Mouse (Mus musculus) lung, postnatal 10 days (tissue): Measurements from ENCODE around the gene Unk.
A peak's percentile ranks its signal among the peaks of the same experiment; 100 is the strongest.

Experiments used
- DNase-seq: peaks from one replicate; pipeline ENCODE4 v3.0.0; 2021

Gene Unk

GRCm38 (mm10) chr11:116030088-116030897 lies at the start of gene Unk:
Unk (plus strand) TSS chr11:116030322.
- peak; percentile 99 for DNase-seq

DNA sequence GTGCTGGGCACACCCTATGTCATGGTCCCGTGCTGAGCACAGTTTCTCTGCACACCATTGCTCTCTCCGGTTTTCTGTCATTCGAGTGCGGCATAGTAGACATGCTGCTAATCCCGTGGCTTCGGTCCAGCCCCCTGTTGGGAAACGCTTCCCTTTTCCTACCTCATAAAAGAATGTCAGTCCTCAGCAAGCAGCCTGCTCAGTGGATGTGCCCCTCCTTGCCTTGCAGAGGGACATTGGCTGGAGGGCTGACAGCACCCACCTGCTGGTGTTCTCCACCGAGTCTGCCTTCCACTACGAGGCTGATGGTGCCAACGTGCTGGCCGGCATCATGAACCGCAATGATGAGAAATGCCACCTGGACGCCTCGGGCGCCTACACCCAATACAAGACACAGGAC lies 47.6 kb upstream of the Unk start:
- DNase-seq = no peak

DNA sequence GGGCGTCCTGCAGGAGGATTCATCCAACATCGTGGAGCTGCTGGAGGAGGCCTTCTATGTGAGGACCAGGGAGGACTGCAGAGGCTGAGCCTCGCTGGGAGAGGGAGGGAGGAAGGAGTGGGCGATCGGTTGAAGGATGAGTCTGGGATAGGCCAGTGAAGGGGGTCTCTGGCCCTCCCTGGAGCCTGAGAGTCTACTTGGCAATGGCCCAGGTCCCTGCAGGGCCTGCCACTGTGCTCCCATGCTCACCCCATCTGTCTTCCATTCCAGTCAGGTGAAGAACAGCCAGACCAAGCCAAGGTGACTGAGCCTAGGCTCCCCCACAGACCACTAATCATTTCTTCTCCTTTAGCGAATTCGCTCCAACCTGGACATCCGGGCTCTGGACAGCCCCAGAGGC lies 46.8 kb upstream of the Unk start:
- DNase-seq = no peak

DNA sequence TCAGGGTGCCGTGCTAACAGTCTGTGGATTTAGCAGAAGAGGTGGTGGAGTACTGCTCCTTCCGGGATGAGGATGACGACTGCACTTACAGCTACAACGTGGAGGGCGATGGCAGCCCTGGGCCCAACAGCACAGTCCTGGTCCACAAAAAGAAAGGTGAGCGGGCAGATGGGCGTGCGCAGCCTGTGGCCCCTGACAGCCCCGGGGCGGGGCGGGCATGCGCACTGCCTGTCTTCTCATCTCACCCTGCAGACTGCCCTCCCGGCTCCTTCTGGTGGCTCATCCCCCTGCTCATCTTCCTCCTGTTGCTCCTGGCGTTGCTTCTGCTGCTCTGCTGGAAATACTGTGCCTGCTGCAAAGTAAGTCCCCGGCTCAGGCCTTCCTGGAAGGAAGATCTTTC lies 40.4 kb upstream of the Unk start:
- DNase-seq = no peak

DNA sequence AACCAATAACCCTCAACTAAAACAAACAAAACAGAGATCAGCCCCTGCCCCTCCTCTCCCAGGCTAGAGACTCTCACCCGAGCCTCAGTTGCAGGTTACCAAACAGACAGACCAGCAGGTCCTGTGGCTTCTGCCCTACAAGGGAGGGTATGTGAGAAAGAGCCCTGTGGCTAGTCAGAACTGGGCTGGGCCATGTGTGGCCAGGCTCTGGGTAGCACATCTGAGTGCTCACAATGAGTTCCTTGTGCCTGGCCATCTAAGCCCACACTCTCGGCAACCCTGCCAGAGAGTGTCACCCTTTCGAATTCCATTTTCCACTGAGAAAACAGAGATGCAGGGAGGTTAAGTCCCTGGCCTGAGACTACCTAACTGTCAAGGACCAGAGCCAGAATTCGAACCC lies 38.0 kb upstream of the Unk start:
- DNase-seq = no peak

GRCm38 (mm10) chr11:115995256-115995655 lies 34.9 kb upstream of the Unk start:
- DNase-seq = no peak

DNA sequence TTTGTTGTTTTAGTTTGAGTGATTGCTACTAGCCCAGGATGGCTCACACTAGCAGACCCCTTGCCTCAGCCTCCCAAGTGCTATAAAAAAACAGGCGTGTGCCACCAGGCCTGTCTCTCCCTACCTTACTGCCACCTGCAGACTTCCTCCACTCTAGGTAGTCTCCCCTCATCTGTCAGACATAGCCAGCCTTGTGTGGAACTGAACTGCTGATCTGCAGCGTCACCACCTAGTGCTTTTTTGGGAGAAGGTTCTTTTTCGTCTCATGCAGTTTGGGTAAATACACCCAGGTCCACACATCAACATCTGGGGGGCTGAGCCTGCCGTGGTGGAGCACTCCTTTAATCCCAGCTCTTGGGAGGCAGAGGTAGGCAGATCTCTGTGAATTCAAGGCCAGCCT lies 33.1 kb upstream of the Unk start:
- DNase-seq = no peak

- no peak for DNase-seq
These were observed 32.5 kb upstream of the Unk start for GRCm38 (mm10) chr11:115997662-115998061.

DNA sequence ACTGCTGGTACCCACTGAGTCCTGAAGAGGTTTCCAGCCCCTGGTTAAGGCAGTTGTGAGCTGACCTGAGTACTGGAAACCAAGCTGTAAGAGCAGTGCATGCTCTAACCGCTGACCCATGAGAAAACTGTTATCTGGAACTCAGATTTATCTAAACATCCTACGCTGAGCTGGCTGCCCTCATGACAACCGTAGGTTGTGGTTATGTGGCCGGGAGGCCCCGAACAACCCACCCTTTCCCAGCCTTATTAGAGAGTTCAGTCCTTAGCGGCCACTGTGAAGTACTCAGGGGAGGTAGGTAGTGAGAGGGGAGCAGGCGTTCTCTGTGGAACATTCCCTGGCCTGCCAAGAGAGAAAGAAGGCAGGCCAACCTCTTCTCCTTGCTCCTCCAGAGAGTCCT lies 31.1 kb upstream of the Unk start:
- DNase-seq = no peak

GRCm38 (mm10) chr11:115999538-116000143 lies 30.5 kb upstream of the Unk start:
- peak; percentile 86 for DNase-seq

DNA sequence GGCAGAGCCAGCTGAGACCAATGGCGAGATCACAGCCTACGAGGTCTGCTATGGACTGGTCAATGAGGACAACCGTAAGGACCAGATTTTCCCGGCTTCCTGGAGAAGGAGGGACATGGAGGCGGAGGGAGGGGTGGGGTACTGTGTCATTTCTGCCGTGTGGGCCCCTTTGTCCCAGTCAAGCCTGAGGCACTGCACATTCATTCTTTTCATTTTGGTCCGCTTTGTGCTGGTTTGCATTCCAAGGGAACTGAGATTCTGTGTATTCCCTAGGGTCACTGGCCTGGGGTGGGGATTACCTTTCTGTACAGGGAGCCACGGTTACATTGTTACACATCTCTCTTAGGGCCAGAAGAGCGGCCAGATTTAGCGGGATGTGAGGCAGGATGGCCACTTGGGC lies 29.5 kb upstream of the Unk start:
- DNase-seq = no peak

- DNase-seq = no peak
These were observed 28.4 kb upstream of the Unk start for GRCm38 (mm10) chr11:116001725-116002124.

DNA sequence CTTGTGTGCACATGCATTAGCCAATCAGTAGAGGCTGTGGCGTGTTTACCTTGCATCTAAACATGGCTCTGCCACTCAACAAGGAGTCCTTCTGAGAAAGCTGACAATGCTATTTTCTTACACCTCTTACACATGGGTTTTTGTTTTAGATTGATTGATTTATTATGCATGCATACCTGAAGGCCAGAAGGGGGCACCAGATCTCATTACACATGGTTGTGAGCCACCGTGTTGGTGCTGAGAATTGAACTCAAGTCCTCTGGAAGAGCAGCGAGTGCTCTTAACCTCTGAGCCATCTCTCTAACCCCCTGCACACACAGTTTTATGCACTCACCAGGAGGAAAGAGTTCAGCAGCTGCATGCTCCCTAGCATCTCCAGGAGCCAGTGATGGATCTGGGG lies 27.2 kb upstream of the Unk start:
- DNase-seq = no peak

GRCm38 (mm10) chr11:116004186-116004823 lies 25.8 kb upstream of the Unk start:
- DNase-seq = no peak

GRCm38 (mm10) chr11:116004840-116005700 lies 25.1 kb upstream of the Unk start:
- peak; percentile 91 for DNase-seq

GRCm38 (mm10) chr11:116005701-116006419 lies 24.3 kb upstream of the Unk start:
- DNase-seq = no peak

DNA sequence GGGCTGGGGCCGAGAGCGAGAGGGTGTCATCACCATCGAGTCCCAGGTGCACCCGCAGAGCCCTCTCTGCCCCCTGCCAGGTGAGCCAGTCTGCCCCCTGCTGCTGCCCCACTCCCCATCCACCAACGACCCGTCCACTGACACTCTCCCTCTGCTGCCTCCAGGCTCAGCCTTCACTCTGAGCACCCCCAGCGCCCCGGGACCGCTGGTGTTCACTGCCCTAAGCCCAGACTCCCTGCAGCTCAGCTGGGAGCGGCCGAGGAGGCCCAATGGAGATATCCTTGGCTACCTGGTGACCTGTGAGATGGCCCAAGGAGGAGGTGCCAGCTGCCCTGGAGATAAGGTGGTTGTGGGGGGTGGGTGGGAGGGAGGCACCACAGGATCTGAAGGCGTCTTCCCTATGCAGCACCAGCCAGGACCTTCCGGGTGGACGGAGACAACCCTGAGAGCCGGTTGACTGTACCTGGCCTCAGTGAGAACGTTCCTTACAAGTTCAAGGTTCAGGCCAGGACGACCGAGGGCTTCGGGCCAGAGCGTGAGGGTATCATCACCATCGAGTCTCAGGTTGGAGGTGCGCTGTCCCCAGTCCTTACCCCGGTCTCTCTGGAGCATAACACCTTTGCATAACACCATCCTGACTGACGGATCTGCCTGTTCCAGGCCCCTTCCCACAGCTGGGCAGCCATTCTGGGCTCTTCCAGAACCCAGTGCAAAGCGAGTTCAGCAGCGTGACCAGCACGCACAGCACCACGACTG lies 22.8 kb upstream of the Unk start:
- no peak for DNase-seq

- DNase-seq = no peak
These were observed 21.7 kb upstream of the Unk start for GRCm38 (mm10) chr11:116008411-116008810.

DNA sequence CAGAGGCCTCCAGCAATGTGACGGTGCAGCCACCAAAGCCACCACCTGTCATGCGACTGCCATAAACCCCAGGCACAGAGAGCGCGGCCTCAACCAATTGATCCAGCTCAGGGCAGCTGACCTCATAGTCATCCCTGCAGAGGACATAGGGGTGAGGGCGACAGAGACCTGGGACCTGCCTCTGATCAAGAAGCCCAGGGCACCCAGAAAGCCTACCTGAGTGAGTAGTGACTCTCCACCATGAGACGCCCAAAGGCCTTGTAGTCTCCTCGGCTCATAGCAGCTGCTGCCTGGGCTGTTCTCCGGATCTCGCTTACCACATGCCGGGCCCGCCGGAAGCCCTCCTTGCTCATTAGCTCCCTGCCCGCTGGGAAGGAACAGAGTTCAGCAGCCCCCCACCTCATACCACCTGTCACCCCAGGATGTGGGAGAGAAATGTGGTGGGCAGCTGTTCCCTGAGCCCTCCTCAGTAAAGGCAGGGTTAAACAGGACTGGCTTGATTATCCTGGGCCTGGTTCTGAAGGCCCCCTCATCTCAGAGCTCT lies 21.2 kb upstream of the Unk start:
- DNase-seq = no peak

DNA sequence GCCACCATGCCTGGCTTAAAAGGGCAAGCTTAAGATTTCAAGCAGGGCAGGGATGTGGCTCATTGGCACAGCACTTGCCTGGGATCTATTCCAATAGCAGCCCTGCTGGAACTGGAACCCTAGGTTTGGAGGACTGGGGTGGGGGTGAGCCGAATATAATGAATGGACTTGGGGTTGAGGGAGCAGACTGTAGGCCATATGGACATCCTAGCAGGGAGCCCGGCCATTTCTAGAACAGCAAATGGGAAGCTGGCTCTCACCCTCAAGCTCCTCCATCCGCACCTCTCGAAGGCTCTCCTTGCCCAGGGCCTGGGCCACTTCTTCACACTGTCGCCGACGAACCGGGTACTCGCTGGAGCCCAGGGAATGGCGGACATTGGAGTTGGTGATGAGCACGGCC lies 20.5 kb upstream of the Unk start:
- no peak for DNase-seq

GRCm38 (mm10) chr11:116010146-116010545 lies 20.0 kb upstream of the Unk start:
- DNase-seq = no peak
